Mouse (Mus musculus): Measurements from ENCODE around the gene Tmed4.

DNA sequence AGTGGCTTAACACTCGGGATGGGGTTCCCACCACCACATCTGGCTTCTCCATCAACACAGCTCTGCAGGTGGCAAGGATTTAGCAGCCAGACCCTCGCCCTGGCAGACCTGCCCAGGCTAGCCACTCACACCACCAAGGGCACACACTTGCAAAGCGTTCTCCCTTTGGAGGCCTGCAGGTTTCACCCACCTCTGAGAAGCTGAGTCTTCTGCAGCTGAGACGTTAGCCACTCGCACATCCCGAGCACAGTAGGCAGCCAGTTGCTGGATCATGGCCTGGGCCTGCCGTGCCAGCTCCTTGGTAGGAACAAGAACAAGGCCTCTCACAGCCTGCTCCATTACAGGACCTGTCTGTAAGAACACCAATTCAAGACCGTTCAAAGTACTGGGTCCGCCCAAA is 8.0 kb downstream of the Tmed4 start:
- no peak for TF ChIP-seq POLR2A (IDR thresholded peaks at IDR 0.05; ENCODE audit: insufficient read depth, low read depth, low read length)
- no peak for TF ChIP-seq CTCF (IDR thresholded peaks at IDR 0.05)
- TF ChIP-seq EP300 (IDR thresholded peaks at IDR 0.05; ENCODE audit: insufficient read depth, low read depth, low read length): no peak

Data from heart, adult 2 months (tissue).